Mouse (Mus musculus): ENCODE results near the gene Itpk1.

Gene Itpk1

DNA sequence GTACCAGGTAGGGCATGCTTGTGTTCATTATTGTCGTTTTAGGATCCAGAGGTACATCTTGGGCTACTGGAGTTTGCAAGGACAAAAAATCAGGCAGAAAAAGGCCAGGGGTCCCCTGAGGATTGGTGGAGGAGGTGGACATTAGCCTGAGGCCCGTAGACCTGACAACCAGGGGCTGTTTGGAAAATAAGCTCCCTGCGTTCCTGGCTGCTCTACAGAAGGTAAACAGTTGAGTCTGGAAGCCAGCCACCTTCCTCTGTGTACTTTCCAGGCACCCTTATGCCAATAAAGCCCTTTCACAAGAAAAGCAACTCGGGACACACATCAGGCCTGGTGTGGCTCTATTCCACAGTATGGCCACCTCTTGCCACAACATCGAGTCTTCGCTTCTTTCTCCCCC is 79.0 kb downstream of the Itpk1 start:
- DNase-seq (ENCODE audit: low spot score in 2 of 2), result no peak

DNA sequence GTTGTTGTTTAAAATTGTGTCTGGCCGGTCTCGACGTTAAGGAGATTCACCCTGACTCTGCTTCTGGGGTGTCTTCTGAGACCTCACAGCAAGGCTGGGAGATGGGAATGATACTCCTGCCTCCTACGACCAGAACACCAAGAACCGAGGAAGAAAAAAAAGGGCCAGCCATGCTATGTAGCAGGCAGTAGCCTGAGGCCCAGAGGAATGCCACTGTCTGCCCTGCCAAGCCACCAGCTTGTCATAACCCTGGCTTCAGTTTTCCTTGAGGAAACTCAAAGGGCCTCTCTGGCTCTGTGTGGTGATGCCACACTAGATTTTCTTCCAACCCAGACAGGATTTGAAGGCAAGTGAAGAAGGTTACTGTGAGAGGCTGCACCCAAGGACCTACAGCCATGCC is 79.6 kb downstream of the Itpk1 start:
- no peak for DNase-seq (ENCODE audit: low spot score in 2 of 2)

DNA sequence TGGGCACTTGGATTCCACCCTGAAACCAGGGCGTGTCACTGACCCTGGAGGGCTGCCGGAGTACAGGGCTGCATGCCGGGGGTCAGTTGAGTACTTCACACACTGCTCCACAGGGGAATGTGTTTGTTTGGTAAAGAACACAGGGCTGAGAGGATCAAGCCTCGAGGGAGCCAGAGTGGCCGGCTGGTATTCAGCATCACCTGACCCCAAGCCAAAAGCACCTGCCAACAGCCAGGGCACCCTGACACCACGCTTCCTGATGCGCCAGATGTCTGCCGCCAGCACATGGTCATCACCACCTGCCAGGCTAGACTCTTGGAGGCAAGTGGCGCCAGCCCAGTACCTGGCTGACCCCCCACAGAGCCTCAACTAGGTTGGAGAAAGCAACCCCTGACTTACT is 80.9 kb downstream of the Itpk1 start:
- DNase-seq (ENCODE audit: low spot score in 2 of 2), result no peak

DNA sequence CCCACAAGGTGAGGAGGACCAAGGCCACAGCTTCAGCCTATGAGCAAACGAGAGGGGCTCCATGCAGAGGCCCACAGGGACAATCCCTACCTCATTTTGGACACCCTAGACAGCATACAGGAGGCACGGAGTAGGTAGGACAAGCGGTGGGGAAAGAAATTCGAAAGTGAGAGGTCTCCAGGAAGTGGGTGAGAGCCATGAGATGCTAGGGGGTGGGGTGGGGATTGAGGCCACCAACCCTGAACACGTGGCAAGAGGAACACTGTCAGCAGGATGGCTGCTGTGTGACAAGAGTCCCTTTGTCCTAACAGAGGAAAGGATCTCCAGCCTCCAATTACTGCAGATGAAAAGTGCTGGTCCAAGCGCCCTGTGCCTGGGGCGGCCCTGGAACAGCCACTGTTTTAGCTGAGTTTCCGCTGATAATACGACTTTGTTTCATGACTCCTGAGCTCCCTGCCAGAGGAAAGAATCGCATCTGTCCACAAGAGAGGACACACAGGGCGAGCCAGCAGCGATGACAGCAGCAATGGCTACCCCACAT is 82.4 kb downstream of the Itpk1 start:
- DNase-seq (ENCODE audit: low spot score in 2 of 2), result no peak

DNA sequence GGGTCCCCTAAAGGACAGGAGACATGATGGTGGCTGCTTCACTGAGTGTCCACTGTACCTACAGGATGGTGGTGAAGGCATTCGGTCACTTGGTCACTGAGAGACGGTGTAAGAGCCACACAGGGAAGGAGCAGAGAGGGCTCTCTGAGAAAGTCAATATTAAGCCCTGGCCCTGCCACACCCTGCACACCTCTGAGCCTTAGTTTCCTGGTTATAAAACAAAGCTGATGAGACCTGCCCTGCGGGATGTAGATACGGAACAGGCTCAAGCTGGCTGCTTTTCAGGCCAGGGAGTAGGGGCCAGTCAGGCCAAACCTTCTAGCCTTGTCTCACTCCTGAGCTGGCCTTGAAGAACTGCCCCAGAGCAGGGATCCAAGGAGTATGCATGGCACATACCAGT is 82.9 kb downstream of the Itpk1 start:
- DNase-seq (ENCODE audit: low spot score in 2 of 2), result no peak

DNA sequence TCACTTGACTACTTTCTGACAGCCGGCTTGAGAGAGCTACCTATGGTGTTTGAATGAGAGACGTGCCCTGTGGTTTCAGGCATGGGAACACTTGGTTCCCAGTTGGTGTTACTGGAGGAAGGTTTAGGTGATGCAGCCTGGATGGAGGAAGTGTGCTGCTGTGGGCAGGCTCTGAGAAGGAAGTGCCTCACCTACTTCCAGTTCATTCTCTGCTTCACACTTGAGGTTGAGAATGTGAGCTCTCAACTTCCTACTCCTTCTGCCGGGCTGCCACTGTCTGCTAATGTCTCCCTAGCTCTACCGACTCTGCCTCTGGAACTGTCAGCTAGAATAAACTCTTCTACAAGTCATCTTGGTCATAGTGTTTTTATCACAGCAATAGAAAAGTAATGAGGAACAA is 83.5 kb downstream of the Itpk1 start:
- DNase-seq (ENCODE audit: low spot score in 2 of 2), result no peak

DNA sequence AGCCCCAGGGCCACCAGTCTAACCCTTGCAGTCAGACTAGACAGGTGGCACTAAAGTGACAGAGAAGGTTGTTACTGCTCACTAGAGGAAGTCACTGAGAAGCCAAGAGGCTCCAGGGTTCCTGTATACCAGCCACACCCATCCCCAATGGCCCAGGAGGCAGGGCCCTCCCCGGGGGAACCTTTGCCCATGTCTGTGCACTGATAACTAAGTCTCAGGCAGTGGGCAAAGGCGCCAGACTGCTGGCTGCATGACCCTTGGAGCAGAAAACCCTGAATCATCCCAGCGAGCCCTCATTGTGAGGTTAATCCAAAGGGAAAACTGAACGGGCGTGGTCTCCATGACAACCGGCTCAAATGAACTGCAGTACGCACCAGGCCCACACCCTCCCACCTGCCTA is 84.8 kb downstream of the Itpk1 start:
- DNase-seq (ENCODE audit: low spot score in 2 of 2), result no peak

DNA sequence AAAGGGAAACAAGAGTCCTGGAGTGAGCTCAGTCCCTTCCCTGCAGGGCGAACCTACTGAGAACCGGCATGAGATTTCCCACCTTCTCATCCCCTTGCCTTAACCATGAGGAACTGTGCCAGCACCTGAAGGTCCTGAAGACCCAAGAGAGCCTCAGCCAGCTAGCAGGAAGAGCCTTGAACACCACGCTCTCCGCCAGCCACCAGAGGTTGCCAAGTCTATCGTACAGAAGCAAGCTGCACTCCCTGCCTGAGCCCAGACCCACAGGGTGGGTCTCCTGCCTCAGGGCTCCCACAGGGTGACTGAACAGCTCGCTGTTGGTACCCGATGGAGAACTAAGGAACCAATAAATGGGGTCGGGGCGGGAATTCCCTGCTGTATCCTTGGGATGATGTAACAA is 86.6 kb downstream of the Itpk1 start:
- no peak for DNase-seq (ENCODE audit: low spot score in 2 of 2)

DNA sequence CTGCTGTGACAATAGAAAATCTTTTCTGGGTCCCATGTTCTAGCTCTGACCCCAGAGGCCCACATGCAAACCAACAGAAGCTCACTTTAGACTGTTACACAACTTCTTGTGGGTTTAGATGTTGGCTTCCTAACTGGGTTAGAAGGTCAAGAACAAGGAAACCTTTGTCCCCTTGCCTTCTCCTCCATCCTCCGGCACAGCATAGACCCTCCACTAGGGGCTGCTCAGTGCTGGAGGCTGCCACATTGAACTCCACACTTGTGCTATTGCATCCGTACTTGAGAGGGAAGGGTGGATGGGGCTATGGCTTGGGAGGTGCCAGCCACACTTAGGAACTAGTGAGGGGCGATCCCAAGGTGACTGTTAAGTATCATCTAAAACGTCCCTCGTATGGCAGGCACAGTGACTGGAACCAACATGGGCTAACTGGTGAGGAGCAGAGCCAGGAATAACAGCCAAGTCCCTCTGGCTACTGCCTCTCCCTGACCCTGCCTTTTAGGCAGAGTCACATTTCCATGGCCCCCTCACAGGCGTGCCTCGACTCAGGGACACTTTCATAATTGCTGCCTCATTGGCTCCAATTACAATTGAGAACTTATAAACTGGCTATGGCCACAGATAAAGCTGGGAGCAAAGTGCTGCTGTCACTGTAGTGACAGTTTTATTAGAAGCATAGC is 87.7 kb downstream of the Itpk1 start:
- no peak for DNase-seq (ENCODE audit: low spot score in 2 of 2)

DNA sequence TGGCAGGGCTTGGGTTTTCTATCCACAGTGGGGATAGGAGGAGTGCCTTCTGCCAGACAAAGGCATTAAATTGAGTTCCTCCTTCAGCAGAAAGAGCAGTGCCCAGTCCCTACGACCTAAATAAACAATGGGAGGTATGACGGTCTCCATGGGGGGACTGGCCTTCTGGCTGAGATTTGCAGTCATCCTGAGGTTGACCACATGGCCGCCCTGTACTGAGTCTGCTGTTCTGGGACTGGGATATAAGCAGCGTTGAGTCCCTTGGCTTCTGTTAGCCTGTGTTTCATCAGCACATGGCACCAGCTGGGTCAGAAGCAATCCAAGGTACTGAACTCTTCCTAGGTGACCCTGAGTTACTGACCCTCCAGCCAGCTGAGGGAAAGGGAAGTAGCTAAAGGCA is 88.5 kb downstream of the Itpk1 start:
- no peak for DNase-seq (ENCODE audit: low spot score in 2 of 2)

DNA sequence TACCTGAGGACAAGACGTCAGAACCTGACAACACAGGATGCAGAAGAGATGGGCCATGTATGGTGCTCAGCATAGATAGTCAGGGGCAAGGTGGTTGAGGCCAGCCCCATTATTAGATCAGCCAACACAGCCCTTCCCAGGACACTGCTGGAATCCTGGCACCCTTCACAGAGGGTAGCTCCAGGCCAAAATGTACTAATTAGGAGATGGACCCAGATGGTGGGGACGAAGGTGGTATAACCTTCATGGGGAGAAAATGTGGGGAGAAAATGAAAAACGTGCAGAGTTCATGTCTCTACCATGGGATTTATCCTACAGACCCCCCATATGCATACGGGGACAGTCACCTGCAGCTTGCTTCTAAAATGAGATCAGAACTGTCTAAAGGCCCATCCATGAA is 91.3 kb downstream of the Itpk1 start:
- DNase-seq (ENCODE audit: low spot score in 2 of 2), result no peak

DNA sequence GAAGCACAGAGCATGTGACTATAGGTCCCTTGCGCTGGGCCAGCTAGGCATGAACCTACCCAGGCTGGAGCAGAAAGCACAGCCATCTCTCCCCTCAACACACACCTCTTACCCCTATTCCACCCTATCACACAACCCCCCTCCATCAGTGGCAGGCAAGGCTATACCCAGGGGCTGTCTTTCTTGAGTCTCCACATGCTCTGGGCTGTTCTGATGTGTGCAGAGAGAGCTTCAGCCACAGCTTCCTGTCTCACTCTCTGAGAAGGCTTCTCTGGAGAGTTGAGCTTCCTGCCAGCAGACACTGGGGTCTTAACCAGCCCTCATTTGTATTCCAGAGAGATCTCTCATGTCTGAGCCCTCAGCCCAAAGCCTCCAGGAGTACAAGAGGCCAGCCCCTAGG is 92.3 kb downstream of the Itpk1 start:
- no peak for DNase-seq (ENCODE audit: low spot score in 2 of 2)

DNA sequence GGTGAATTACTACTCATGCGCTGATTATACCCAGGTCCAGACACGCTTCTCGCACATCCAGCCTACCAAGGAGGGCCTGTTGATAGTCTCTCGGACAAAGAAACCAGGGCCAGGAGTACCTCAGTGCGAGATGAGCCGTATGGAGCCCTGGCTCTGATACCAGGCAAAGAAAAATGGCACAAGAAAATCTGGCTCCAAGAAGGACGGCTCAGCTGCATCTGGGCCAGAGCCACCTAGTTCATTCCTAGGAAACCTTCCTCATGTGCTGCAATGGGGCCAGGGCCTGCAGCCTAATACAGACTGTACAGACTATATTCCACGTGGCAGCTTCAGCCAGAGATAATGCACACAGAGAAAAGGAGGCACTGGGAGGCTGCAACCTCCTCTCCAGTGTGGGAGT is 93.8 kb downstream of the Itpk1 start:
- DNase-seq (ENCODE audit: low spot score in 2 of 2), result no peak

DNA sequence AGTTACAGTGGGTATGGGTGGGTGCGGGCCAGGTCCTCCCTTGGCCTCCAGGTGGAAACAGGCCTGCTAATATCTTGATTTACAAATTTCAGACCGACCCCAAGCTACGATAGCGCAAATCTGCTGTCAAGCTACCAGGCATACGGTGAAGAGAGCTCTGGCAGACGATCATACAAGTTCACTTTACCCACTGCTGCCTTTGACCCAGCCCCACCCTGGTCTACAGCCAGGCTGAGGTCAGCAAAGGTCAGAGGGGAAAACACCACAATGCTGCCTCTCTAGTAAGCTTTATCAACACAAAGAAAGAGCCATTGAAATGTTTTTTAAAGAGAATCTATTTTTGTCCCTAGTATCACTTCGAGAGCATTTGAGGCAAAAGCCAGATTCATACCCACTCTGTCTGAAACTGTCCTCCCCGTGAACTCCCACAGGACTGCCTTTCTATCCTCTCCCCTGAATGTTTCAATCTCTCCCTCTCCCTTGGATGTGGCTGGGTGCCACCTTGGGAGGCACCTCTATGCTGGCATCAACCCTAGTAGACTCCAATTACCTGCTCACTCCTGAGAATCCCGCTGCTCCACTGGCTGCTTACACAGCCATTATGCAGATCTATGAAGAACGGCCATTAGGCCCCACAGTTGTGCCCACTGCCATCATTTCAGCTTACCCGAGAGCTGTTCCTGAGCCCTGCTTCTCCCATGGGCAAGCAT is 96.8 kb downstream of the Itpk1 start:
- DNase-seq (ENCODE audit: low spot score in 2 of 2), result no peak

DNA sequence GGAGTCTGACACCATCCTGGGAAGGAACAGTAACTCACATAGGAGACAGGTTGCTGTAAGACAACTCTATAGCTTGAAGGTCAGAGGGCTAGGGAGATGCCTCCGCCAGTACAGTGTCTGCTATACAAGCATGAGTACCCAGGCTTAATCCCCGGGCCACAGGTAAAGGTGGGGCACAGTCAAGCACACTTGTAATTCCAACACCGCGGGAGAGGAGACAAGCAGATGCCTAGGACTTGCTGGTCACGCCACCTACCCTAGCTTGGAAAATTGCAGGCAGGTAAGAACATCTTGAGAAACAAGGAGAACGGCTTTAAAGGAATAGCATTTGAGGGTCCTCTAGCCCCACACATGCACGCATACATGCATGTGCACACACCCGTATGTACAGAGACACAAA is 97.7 kb downstream of the Itpk1 start:
- no peak for DNase-seq (ENCODE audit: low spot score in 2 of 2)

DNA sequence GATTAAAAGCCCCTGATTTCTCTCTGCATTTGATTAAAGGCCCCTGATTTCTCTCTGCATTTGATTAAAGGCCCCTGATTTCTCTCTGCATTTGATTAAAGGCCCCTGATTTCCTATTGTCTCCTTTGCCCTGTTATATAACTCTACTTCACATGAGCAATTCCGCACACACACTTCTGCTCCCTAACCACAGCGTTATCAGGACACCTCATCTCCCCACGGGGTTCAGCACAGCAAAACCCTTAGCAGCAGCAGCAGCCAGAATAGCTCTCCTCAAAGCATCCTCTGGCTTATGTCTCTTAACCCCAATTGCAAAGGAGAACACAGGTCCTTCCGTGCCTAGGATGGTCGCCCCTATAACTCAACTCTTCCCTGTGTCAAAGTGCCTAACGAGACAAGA is 99.1 kb downstream of the Itpk1 start:
- no peak for DNase-seq (ENCODE audit: low spot score in 2 of 2)

DNA sequence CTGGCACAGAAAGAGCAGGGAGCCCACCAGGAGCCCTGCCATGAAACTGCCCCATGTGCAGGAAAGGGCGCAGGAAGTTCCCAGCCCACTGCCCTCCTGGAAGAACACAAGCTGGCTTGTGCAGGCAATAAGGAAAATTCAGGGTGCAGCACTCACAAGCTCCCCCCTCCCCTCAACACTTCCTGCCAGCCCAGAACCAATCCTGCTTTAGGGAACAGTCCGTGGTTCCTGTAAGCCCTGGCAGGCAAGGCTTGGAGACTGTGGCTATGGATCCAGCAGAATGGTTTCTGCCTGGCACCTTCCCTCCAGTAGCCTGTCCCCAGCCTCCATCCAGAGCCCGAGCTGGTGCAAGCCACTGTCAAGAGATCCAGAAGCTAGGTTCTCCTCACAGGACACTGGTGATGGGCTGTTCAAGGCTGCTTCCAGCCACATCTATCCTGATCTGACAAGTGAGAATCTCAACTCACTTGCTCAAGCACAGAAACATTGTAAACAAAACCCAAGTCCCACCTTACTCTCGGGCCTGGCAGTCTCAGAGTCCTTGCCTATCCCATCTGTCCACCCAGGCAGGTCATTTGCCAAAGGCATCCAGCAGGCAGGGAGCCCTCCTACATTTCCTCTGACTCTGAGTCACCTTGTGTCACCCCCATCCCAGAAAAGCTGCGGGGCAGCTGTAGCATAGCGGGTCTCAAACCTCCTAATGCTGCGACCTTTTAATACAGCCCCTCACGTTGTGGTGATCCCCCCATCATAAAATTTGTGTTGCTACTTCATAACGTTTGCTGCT is 102.3 kb downstream of the Itpk1 start:
- no peak for DNase-seq (ENCODE audit: low spot score in 2 of 2)

DNA sequence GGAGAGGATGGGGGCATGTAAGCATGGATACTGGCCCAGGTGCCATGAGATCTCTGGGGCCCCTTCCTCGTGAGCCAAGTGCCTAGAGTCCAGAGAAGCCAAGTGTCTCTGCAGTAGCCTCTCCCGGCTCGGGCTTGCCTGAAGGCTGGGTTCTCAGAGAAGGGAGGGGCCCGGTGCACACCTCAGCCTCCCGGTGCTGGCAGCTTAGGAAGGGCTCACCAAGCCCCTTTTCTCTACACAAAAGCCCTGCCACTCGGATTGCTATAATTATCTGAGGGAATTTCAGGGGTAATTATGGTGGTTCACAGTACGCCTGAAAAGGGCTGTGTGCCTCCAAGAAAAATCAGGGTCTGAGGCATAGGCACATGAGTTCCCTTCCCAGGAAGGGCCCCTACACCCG is 102.9 kb downstream of the Itpk1 start:
- no peak for DNase-seq (ENCODE audit: low spot score in 2 of 2)

DNA sequence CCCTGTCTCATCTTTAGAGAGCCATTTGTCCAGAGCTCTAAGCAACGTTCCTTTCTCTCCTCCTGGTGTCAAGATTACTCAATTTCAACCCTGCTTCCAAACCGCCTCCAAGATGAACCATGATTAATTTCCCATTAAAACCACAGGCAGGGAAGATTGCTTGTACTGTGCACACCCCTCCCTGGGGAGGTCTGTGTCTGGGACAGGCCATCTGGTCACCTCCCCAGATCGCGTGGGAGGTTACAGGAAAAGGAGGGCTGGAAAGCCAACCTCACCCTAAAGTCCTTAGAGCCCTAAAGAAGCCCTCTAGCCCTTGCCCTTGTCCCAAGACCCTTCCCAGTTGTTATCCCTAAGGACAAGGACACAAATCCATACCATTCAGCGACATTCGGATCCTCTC is 104.4 kb downstream of the Itpk1 start:
- peak; percentile 38 to 44 for DNase-seq (ENCODE audit: low spot score in 2 of 2)

DNA sequence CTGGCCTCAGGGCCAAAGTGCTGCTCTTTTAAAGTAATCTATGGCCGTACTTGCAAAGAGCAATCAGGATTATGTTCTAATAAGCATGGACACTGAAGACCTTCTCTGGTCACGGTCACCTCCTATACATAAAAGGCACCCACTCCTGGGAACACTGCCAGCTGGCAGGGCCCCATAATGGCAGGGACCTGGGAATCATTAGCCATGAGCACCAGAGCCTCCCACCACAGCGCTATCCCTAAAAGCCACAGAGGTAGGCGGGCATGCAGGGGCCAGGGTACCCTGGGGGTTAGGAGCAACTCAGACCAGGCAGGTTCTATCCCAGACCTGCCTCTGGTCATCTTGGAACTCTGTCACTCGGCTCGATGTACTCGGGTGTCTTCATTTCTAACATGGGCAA is 104.9 kb downstream of the Itpk1 start:
- DNase-seq (ENCODE audit: low spot score in 2 of 2), result no peak

DNA sequence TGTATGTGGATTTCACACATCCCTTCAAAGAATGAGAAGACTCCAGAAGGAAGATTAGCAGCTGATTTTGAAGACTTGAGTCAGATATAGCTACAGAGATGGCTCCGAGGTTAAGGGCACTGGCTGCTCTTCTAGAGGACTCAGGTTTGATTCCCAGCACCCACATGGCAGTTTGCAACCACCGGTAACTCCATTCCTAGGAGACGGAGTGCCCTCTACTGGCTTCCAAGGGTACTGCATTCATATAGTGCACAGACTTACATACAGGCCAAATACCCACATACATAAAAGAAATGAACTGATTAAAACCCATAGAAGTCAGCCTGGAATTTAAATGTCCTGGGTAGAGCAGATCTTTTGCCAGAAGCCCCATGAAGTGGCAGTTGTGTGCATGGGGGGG is 106.2 kb downstream of the Itpk1 start:
- no peak for DNase-seq (ENCODE audit: low spot score in 2 of 2)

DNA sequence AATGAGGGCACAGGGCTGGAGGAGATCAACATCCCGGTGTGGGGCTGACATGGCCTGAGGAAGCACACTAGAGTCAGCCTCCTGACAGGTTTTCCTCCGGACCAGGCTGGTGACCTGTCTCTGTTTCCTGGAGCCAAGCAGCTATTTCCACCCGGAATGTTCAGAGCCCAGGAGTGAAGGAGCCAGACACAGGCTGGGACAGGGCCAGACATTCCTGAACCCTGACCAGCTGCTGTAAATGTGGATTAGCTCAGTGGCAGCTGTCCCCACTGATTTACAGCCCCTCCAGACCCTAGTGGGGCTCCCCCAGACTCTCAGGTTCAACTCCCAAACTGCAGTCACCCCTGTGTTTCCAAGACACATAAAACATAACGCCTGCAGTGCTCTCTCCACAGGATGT is 107.3 kb downstream of the Itpk1 start:
- DNase-seq (ENCODE audit: low spot score in 2 of 2), result peak; percentile 60 to 75

DNA sequence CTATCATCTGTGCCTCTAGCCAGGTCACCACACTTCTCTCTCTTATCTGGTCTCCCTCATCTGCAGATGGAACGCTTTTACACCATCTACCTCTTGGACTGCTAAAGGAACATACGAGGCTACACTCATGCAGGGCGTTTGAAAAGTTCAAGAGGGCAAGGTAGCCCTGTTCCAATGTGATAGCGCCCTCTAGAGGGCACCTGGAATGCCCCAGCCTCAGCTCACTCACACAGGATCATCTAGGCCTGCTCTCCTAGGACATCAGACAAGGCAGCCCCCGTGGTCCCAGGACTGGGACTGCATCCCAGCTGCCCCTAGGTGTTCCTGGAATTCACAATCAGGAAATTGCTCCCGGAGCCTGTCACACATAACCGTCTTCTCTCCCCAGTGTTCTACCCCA is 108.3 kb downstream of the Itpk1 start:
- DNase-seq (ENCODE audit: low spot score in 2 of 2), result no peak
